Comparison of ENCODE assay signal across 14 mouse cellular contexts in genomic region chr15:87936041-87936440, GRCm38 (mm10).
"Had no signal": no experiment of that assay in that cellular context is flagged by ENCODE, and none has a peak within 500 bp of the region (broad histone marks: within the 10 kb centered on the region; RNA-seq: fewer than 3 reads in every experiment).

No protein-coding gene starts in this region.

- H3K9ac ChIP-seq: kidney, embryonic 15.5 days; limb, embryonic 15.5 days; liver, embryonic 12.5 days; lung, embryonic 14.5 days; midbrain, embryonic 13.5 days; neural tube, embryonic 13.5 days had no signal

- H3K36me3 ChIP-seq: kidney, embryonic 15.5 days; limb, embryonic 15.5 days; liver, embryonic 12.5 days; midbrain, embryonic 13.5 days; neural tube, embryonic 13.5 days had no signal

- H3K9me3 ChIP-seq: kidney, embryonic 15.5 days; limb, embryonic 15.5 days; midbrain, embryonic 13.5 days; neural tube, embryonic 13.5 days had no signal

- H3K4me1 ChIP-seq: kidney, embryonic 15.5 days; limb, embryonic 15.5 days; liver, embryonic 12.5 days; midbrain, embryonic 13.5 days had no signal

- DNase-seq: kidney, adult 2 months; kidney, postnatal 14 days; lung, embryonic 14.5 days; lung, postnatal 10 days; lung, postnatal 4 days; right cerebral cortex, adult 18-20 months; right cerebral cortex, postnatal 25 days; thymus, postnatal 4 days had no signal

- ATAC-seq: liver, embryonic 12.5 days; midbrain, embryonic 13.5 days had no signal

- H3K27ac ChIP-seq: kidney, embryonic 15.5 days; left cerebral cortex, adult 2 months; limb, embryonic 15.5 days; liver, embryonic 12.5 days; midbrain, embryonic 13.5 days; neural tube, embryonic 13.5 days had no signal

- H3K27me3 ChIP-seq: kidney, embryonic 15.5 days; limb, embryonic 15.5 days; liver, embryonic 12.5 days; midbrain, embryonic 13.5 days; neural tube, embryonic 13.5 days had no signal

- H3K4me2 ChIP-seq: kidney, embryonic 15.5 days; limb, embryonic 15.5 days; liver, embryonic 12.5 days; lung, embryonic 14.5 days; midbrain, embryonic 13.5 days; neural tube, embryonic 13.5 days had no signal

- H3K4me3 ChIP-seq: kidney, embryonic 15.5 days; left cerebral cortex, adult 2 months; limb, embryonic 15.5 days; liver, embryonic 12.5 days; midbrain, embryonic 13.5 days; neural tube, embryonic 13.5 days had no signal
